Comparison of ENCODE assay signal across 27 mouse cellular contexts in the genomic region with DNA sequence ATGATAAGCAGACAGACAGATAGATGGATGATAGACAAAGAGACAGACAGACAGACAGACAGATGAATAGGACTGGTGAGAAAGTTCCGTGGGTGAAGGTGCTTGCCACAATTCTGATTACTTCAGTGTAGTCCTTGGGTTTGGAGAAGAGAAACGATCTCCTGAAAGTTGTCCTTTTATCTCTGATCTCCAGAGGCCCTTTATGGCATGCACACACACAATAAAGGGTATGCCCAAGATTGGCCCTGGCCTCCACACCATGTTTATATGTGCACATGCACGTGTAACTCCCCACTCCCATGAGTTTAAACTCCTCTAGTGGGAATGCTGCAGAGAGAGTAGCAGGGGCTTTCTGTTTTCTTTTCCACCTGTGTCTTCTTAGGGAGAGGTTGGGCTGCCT. TPM values are rescaled to one million over a fixed set of nuclear protein-coding genes. Genes with fewer than 3 reads are reported as not detected.
A peak's percentile ranks its signal among the peaks of the same experiment; 100 is the strongest.
DNase-seq lines count a peak whose midpoint lies in the region; ATAC-seq and TF ChIP-seq lines count a peak whose summit lies in the region.
"Had no signal": no experiment of that assay in that cellular context is flagged by ENCODE, and none has a peak within 500 bp of the region (broad histone marks: within the 10 kb centered on the region; RNA-seq: fewer than 3 reads in every experiment).

No protein-coding gene starts in this region.

- DNase-seq in heart, adult 11 months, result peak; percentile 48
- DNase-seq in heart, postnatal 10 days, result no peak
- no peak for DNase-seq in lung, postnatal 0 days (ENCODE audit: low spot score)
- DNase-seq in lung, postnatal 25 days (ENCODE audit: low spot score), result no peak
- DNase-seq in liver, embryonic 13.5 days, result no peak
- DNase-seq in cerebellum, postnatal 10 days, result no peak
- no peak for DNase-seq in embryo, embryonic 10.5 days (ENCODE audit: low spot score)
- DNase-seq: adrenal gland, postnatal 10 days; adrenal gland, postnatal 36 days; B cell, adult 2 months; cerebellum, adult 18-20 months; cerebellum, adult 9-11 months; cerebellum, postnatal 36 days; gastrocnemius, postnatal 10 days; gastrocnemius, postnatal 36 days; heart, postnatal 36 days had no signal

- no peak for TF ChIP-seq CTCF in lung, postnatal 0 days (IDR thresholded peaks at IDR 0.05)

- H3K4me2 ChIP-seq in lung, postnatal 0 days (replicated peaks; ENCODE audit: low read depth, low read length), result no peak overlapping the region
- no peak overlapping the region for H3K4me2 ChIP-seq in liver, embryonic 13.5 days
- H3K4me2 ChIP-seq: forebrain, embryonic 13.5 days; heart, embryonic 11.5 days; hindbrain, embryonic 14.5 days had no signal

- no peak for TF ChIP-seq EP300 in lung, postnatal 0 days (IDR thresholded peaks at IDR 0.05)

- H3K4me3 ChIP-seq in lung, postnatal 0 days (ENCODE audit: low read depth, low read length), result no peak overlapping the region
- H3K4me3 ChIP-seq in liver, embryonic 13.5 days (replicated peaks), result no peak overlapping the region
- H3K4me3 ChIP-seq: forebrain, embryonic 10.5 days; forebrain, embryonic 13.5 days; hindbrain, embryonic 10.5 days had no signal

- intact Hi-C loops in heart, postnatal 10 days (cut with DNase I), result no loop called here

- no peaks in the 10 kb centered on the region for H3K27me3 ChIP-seq in lung, postnatal 0 days (replicated peaks; ENCODE audit: insufficient read depth, low read length)
- no peaks in the 10 kb centered on the region for H3K27me3 ChIP-seq in liver, embryonic 13.5 days
- H3K27me3 ChIP-seq: CH12.LX; forebrain, embryonic 13.5 days; Patski had no signal

- no peaks in the 10 kb centered on the region for H3K9me3 ChIP-seq in lung, postnatal 0 days (ENCODE audit: low read length)
- no peaks in the 10 kb centered on the region for H3K9me3 ChIP-seq in liver, embryonic 13.5 days (replicated peaks)
- H3K9me3 ChIP-seq: forebrain, embryonic 10.5 days; forebrain, embryonic 13.5 days; G1E; hindbrain, embryonic 10.5 days had no signal

- 60% methylated on average over 3 of the region's 3 CpGs for WGBS in lung, postnatal 0 days
- WGBS in liver, embryonic 13.5 days (ENCODE audit: insufficient replicate concordance), result 33% methylated on average over 3 of the region's 3 CpGs

- H3K36me3 ChIP-seq in lung, postnatal 0 days (ENCODE audit: insufficient read depth, low read length), result no peaks in the 10 kb centered on the region
- H3K36me3 ChIP-seq in liver, embryonic 13.5 days, result no peaks in the 10 kb centered on the region; the same call in 1 of the 2 replicates

- H3K4me1 ChIP-seq in lung, postnatal 0 days (ENCODE audit: insufficient read depth, low read depth, low read length), result no peaks in the 10 kb centered on the region; the same call in 1 of the 2 replicates
- H3K4me1 ChIP-seq in liver, embryonic 13.5 days (replicated peaks), result peaks cover 31% of the 10 kb centered on the region
- H3K4me1 ChIP-seq: forebrain, embryonic 10.5 days; hindbrain, embryonic 10.5 days had no signal

- peak overlapping the region; percentile 26; the same call in 1 of the 2 replicates for H3K27ac ChIP-seq in lung, postnatal 0 days (ENCODE audit: low read length)
- no peak overlapping the region for H3K27ac ChIP-seq in liver, embryonic 13.5 days
- H3K27ac ChIP-seq: forebrain, embryonic 10.5 days; forebrain, embryonic 13.5 days; hindbrain, embryonic 10.5 days; hindbrain, embryonic 14.5 days; hindbrain, postnatal 0 days had no signal

- H3K9ac ChIP-seq in lung, postnatal 0 days (replicated peaks; ENCODE audit: low read depth), result no peak overlapping the region
- H3K9ac ChIP-seq in liver, embryonic 13.5 days, result peak overlapping the region; percentile 22; the same call in 1 of the 2 replicates
- H3K9ac ChIP-seq: forebrain, embryonic 13.5 days; hindbrain, embryonic 14.5 days had no signal

- ATAC-seq in lung, postnatal 0 days, result no peak
- no peak for ATAC-seq in liver, embryonic 13.5 days (ENCODE audit: low read depth)
- ATAC-seq in megakaryocyte progenitor cell, adult 5-6 weeks (replicated peaks; ENCODE audit: poor library complexity), result peak; percentile 41; the same call in 1 of the 2 replicates
- ATAC-seq: forebrain, embryonic 13.5 days; forebrain, embryonic 16.5 days; hindbrain, postnatal 0 days; Patski had no signal

RNA-seq across cellular contexts. Expression of a gene that starts 14.6 kb away (rescaled TPM):
- 100 to 1,000 TPM; 341 to 384 TPM for total RNA-seq in heart, postnatal 10 days (2021)
- polyA plus RNA-seq in lung, postnatal 0 days (2015; fragmentation: Nextera tagmentation; extraction: Ambion mirVana), result 14.8 and 19.6 TPM in 2 replicates
- polyA plus RNA-seq in liver, embryonic 13.5 days (2015; fragmentation: Nextera tagmentation; extraction: Ambion mirVana), result 12.1 and 13.4 TPM in 2 replicates
- 45.0 and 56.3 TPM in 2 replicates for total RNA-seq in megakaryocyte progenitor cell, adult 5-6 weeks (2015)
- total RNA-seq in megakaryocyte progenitor cell, adult 5-6 weeks (2017), result 45.9 and 51.3 TPM in 2 replicates

Comparison
In these comparisons a context has a peak if more than half of its experiments do, and no peak if none do; other contexts are left out.
1. RNA of a gene that starts 14.6 kb away (total RNA-seq): 341 to 384 TPM in heart, postnatal 10 days; 45.0 to 56.3 TPM in megakaryocyte progenitor cell, adult 5-6 weeks; every median in the first group is over 4 times any median in the second.